18 mouse cellular contexts compared by ENCODE assay signal in genomic region chr19:48771565-48771964, GRCm38 (mm10).
DNase-seq lines count a peak whose midpoint lies in the region.
"Had no signal": no experiment of that assay in that cellular context is flagged by ENCODE, and none has a peak within 500 bp of the region (broad histone marks: within the 10 kb centered on the region; RNA-seq: fewer than 3 reads in every experiment).

No protein-coding gene starts in this region.

- intact Hi-C loops in heart, postnatal 25 days (cut with DNase I) = no loop called here

- DNase-seq in heart, adult 11 months = peak; percentile 17
- no peak for DNase-seq in heart, postnatal 25 days (ENCODE audit: low spot score)
- peak; percentile 10 for DNase-seq in right cerebral cortex, adult 18-20 months
- DNase-seq in right cerebral cortex, postnatal 10 days (ENCODE audit: low spot score in 2 of 2) = no peak
- peak; percentile 10 for DNase-seq in mesoderm, embryonic 11.5 days (ENCODE audit: low read depth, low spot score)
- no peak for DNase-seq in adrenal gland, postnatal 36 days
- DNase-seq: adrenal gland, adult 8-10 months; adrenal gland, postnatal 25 days; cerebellum, adult 11 months; cerebellum, adult 2 months; cerebellum, adult 9-11 months; cerebellum, postnatal 25 days; forebrain, postnatal 0 days; gastrocnemius, adult 2 months; gastrocnemius, postnatal 14 days; heart, adult 18-20 months; heart, postnatal 10 days; heart, postnatal 4 days had no signal

Comparison
In these comparisons a context has a peak if more than half of its experiments do, and no peak if none do; other contexts are left out.
1. DNase-seq: peak in heart, adult 11 months (single experiment), right cerebral cortex, adult 18-20 months (single experiment) and mesoderm, embryonic 11.5 days (single experiment); none in heart, postnatal 25 days (single experiment), right cerebral cortex, postnatal 10 days (0 of 2) and adrenal gland, postnatal 36 days (0 of 2).